Mouse (Mus musculus) liver, embryonic 16.5 days (tissue): ENCODE results near the gene Rftn1. TPM values are rescaled to one million over a fixed set of nuclear protein-coding genes. Genes with fewer than 3 reads are reported as not detected.

Experiments
- ATAC-seq: fragments of 200-750 bp; cut with Nextera tagmentation; 2 replicates; pipeline ENCODE4 v1.8.0; 2017; ENCODE audit warnings: low read depth, mild to moderate bottlenecking, moderate number of reproducible peaks, moderate library complexity
- H3K27ac ChIP-seq: fragments of 300-500 bp; sonication (generic); 2 replicates; pipeline ENCODE4 v1.5.1; 2014; ENCODE audit warnings: mild to moderate bottlenecking, low read length
- H3K27me3 ChIP-seq: fragments of 300-500 bp; sonication (generic); 2 replicates; pipeline ENCODE4 v1.6.1; 2014; ENCODE audit warnings: low read depth, low read length, mixed read lengths; ENCODE audit not compliant: control insufficient read depth, insufficient read depth
- H3K36me3 ChIP-seq: fragments of 300-500 bp; sonication (generic); 2 replicates; pipeline ENCODE4 v1.6.1; 2014; ENCODE audit warnings: mild to moderate bottlenecking; ENCODE audit not compliant: control insufficient read depth, insufficient read depth
- H3K4me1 ChIP-seq: fragments of 300-500 bp; sonication (generic); 2 replicates; pipeline ENCODE4 v1.6.1; 2014; ENCODE audit warnings: low read depth, low read length, mixed read lengths; ENCODE audit not compliant: control insufficient read depth
- H3K4me2 ChIP-seq: fragments of 300-500 bp; sonication (generic); 2 replicates; pipeline ENCODE4 v1.6.1; 2014; ENCODE audit warnings: low read depth, low read length, mixed read lengths
- H3K4me3 ChIP-seq: fragments of 300-500 bp; sonication (generic); 2 replicates; pipeline ENCODE4 v1.5.1; 2014; ENCODE audit warnings: low read depth, mild to moderate bottlenecking, low read length
- H3K9ac ChIP-seq: fragments of 300-500 bp; sonication (generic); 2 replicates; pipeline ENCODE4 v1.6.1; 2014; ENCODE audit warnings: low read depth, low read length
- H3K9me3 ChIP-seq: fragments of 300-500 bp; sonication (generic); replicated peaks from 2 replicates; pipeline ENCODE4 v1.6.1; 2016; ENCODE audit warnings: low read length; ENCODE audit not compliant: control insufficient read depth
- WGBS: fragments of 180-500 bp; shearing (Covaris S2); extraction: QIAGEN DNeasy Blood & Tissue Kit; methylation state at CpG from one replicate; pipeline ENCODE4 v1.1.7; 2014; ENCODE audit not compliant: insufficient replicate concordance; 5-methylcytosine and 5-hydroxymethylcytosine counted together
- polyA plus RNA-seq: library from polyadenylated mRNA; unstranded; fragments of >200 nt; fragmentation: Nextera tagmentation; extraction: Ambion mirVana; gene quantifications from 2 replicates; pipeline ENCODE4 v1.2.1, GENCODE M21; 2015

Rftn1 gene
- polyA plus RNA-seq, 1 experiment from 2014 or later, result 4.0 TPM

DNA sequence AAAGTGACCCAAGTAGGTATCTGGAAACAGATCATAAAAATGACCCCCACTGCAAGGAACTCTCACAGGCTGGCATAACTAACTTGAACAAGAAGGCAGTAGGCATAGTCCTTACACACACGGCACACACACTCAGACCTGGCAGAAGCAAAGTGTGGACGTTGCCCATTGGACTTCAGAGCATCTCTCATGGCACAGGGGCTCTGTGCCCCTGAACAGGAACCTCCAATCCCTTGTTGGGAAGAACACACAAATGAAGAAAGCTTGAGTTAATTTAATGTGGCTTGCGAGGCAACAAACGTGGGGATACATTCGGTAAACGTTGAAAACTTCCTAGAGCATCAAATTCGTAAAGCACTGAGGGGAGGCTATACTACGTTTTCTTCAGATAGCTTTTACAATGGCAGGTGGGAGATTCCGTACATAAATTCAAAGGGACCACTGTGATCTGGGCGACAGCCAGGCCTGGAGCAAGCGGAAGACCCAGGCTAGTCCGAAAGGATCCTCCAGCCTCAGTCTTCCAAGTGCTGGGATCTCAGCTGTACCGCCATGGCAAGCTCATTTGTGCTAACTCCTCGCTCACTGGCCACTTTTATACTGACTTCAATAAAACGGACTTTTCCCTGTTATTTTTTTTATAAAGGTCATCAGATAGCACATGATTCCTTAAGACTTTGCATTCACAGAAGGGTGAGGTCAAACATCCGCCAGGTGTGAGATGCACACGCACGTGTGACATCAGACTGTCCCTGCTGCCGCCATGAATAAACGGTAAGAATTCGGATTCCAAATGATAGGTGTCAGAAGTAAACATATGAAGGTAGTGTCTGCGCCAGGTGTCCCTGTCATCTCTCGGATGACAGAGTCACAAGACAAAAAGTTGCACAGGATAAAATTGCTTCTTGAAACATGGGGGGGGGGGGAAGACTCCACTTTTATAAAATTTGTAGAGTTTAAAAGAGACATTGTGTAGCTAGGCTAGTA, 117.2 kb downstream of the Rftn1 start:
- H3K9ac ChIP-seq, result no peak overlapping the region
- H3K9me3 ChIP-seq, result no peaks in the 10 kb centered on the region
- no peak overlapping the region for H3K27ac ChIP-seq
- H3K4me1 ChIP-seq, result peaks cover 33% of the 10 kb centered on the region
- no peaks in the 10 kb centered on the region for H3K36me3 ChIP-seq
- H3K27me3 ChIP-seq, result no peaks in the 10 kb centered on the region
- ATAC-seq, result no peak
- no peak overlapping the region for H3K4me3 ChIP-seq
- 88% methylated on average over 23 of the region's 23 CpGs for WGBS
- no peak overlapping the region for H3K4me2 ChIP-seq

GRCm38 (mm10) chr17:50071602-50071988, 118.9 kb downstream of the Rftn1 start:
- no peaks in the 10 kb centered on the region for H3K36me3 ChIP-seq
- no peaks in the 10 kb centered on the region for H3K9me3 ChIP-seq
- ATAC-seq, result peak; percentile 63
- H3K4me3 ChIP-seq, result no peak overlapping the region
- WGBS, result 29% methylated on average over 6 of the region's 6 CpGs
- H3K27me3 ChIP-seq, result no peaks in the 10 kb centered on the region
- H3K9ac ChIP-seq, result no peak overlapping the region
- peak overlapping the region; percentile 89 for H3K27ac ChIP-seq
- H3K4me1 ChIP-seq, result peaks cover 35% of the 10 kb centered on the region
- peak overlapping the region; percentile 24 for H3K4me2 ChIP-seq

DNA sequence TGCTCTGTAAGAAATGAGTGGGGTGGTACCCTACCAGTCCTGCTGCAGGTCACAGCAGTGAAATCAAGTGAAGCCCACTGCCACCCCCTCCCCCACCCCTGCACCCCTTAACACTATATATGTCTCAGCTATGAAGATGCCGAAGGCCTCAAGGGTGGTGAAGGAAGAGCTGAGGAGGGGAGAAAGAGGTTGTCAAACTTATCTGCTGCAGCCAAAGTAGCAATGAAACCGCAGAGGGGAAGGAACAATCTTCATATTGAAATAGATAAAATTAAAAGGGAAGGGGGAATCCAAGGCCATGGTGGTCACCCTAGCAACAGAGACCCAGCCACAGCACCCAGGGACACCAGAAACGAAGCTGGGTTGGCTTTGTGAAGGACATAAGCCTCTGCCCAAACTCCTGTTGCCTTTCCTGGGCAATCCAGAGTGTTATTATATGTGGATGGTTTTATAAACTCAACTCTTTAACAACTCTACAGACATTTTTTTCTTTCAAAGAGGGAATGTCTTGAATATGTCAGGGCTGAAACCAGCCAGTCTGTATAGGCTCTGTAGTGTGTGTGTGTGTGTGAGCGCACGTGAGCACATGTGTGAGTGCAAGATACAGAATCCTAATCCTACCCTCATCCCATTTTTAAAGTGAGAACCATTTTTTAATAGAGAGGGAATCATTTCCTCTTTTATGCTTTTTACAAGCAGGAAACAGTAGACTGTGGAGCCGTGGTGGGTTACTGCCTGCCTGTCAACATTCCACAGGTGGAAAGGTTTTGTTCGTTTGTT, 119.5 kb downstream of the Rftn1 start:
- peak overlapping the region; percentile 14 for H3K9ac ChIP-seq
- no peaks in the 10 kb centered on the region for H3K27me3 ChIP-seq
- H3K4me3 ChIP-seq, result no peak overlapping the region
- WGBS, result 21% methylated on average over 7 of the region's 7 CpGs
- peak overlapping the region; percentile 89 for H3K27ac ChIP-seq
- peak; percentile 52 for ATAC-seq
- H3K9me3 ChIP-seq, result no peaks in the 10 kb centered on the region
- H3K4me2 ChIP-seq, result peak overlapping the region; percentile 24
- H3K4me1 ChIP-seq, result peaks cover 35% of the 10 kb centered on the region
- no peaks in the 10 kb centered on the region for H3K36me3 ChIP-seq

DNA sequence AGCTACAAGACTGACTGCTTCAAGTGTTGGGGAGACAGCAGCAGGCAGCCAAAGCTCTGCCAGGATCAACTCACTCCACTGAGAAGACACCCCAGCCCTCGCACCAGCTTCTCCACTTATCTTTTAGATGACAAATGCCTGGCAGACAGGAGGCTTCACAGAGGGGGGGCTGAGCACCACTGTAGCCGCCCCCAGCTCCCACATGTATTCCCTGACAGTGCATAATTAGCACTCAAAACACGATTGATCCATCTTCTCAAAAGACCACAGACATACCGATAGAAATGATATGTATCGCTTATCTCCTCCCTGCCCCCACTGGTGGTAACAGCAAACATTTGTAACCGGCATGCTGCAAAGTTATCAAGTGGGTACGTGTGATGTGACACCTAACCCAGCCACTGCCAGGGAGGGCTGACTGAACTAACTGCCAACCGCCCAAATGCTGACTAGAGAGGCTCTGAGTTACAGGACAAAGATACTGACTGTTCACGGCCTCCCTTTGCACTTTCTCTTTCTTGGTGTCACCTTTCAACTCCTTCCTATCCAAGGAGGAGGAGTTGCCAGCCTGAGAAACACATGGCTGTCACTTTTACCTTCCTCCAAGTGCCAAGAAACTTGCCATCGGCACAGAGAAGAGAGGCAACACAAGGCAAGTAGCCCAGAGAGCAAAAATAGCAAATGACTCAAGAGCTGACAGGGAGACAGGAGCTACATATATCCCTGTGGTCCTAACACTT, 120.4 kb downstream of the Rftn1 start:
- Histone ChIP-seq H3K4me2 (peak overlapping the region; percentile 49), H3K4me3 (peak overlapping the region; percentile 4)
- peak; percentile 71 for ATAC-seq

DNA sequence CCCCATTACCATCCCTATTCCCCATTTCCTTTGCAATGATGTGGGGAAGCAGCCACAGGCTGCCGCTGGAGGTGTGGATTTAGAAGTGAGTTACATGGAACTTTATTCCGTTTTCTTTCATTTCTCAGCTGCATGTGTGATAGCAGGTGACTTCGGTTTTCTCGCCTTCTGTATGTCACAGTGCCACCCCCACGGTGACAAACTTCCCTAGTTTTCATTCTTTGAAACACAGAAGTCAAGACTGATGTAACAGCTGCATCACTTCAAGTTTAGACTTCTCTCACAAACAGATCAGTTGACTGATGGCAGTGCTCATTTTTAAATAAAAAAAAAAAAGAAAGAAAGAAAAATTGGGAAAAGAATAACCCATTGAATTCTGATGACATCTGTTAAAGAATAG, 121.3 kb downstream of the Rftn1 start:
- WGBS, result 62% methylated on average over 5 of the region's 5 CpGs
- ATAC-seq, result no peak
- Histone ChIP-seq H3K4me1 (peaks cover 35% of the 10 kb centered on the region), H3K27me3 (no peaks in the 10 kb centered on the region), H3K27ac (peak overlapping the region; percentile 89; the same call in 1 of the 2 replicates), H3K9ac (no peak overlapping the region), H3K4me3 (no peak overlapping the region), H3K36me3 (no peaks in the 10 kb centered on the region), H3K4me2 (peak overlapping the region; percentile 49; the same call in 1 of the 2 replicates), H3K9me3 (no peaks in the 10 kb centered on the region)

More for the DNA sequence above, 120.4 kb downstream of the Rftn1 start:
- Histone ChIP-seq H3K27ac (peak overlapping the region; percentile 89), H3K9ac (peak overlapping the region; percentile 46), H3K36me3 (no peaks in the 10 kb centered on the region), H3K9me3 (no peaks in the 10 kb centered on the region), H3K27me3 (no peaks in the 10 kb centered on the region), H3K4me1 (peaks cover 35% of the 10 kb centered on the region)
- WGBS, result 14% methylated on average over 10 of the region's 10 CpGs

GRCm38 (mm10) chr17:50068681-50069138, 121.8 kb downstream of the Rftn1 start:
- H3K9me3 ChIP-seq, result no peaks in the 10 kb centered on the region
- no peak overlapping the region for H3K4me2 ChIP-seq
- H3K27ac ChIP-seq, result peak overlapping the region; percentile 15; the same call in 1 of the 2 replicates
- H3K4me3 ChIP-seq, result no peak overlapping the region
- 58% methylated on average over 10 of the region's 10 CpGs for WGBS
- no peaks in the 10 kb centered on the region for H3K27me3 ChIP-seq
- no peaks in the 10 kb centered on the region for H3K36me3 ChIP-seq
- ATAC-seq, result no peak
- H3K9ac ChIP-seq, result no peak overlapping the region
- H3K4me1 ChIP-seq, result peaks cover 35% of the 10 kb centered on the region

DNA sequence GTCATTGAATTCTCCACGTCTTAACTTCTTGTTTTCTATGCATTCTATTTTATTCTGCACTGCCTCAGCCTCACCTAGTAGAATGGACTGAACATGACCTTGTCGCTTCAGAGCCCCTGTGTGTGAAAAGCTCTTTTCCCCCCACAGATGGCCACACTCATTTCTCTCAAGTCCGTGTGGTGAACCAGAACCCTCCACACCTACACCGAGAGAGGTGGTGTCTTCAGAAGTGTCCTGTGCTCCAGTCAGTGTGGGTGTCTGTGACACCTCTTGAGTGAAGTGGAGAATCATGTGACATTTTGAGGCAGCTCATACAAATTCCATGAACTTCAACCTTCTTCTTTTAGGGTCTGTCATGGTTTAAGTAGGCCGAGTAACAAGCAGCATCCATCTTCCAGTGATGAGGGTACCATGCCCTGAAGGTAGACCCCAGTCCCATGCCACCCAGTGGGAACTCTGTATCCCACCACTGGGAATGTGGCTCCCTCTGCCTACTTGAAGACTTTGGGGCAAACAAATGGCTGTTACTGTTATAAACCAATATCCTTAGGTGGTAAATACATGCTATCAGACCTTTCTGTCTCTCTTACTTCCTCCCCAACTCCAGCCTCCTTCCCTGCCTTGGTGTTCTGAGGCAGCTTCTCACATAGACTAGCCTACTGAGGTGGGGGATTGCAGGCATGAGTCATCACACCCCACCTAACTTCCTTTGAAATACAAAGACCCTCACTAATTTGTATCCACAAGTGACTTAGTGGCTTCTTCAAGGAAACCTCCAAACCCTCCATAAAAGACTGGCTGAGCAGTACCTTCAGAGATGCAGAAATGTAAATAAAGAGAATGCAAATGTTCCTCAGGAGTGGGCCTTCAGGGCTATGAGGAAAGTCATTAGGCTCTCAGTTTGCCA, 122.4 kb downstream of the Rftn1 start:
- no peaks in the 10 kb centered on the region for H3K36me3 ChIP-seq
- 77% methylated on average over 5 of the region's 5 CpGs for WGBS
- H3K27ac ChIP-seq, result 0 out of 2 replicates have a peak overlapping the region, but pooled peaks have one; percentile 15
- H3K9ac ChIP-seq, result no peak overlapping the region
- H3K4me2 ChIP-seq, result no peak overlapping the region
- no peak for ATAC-seq
- no peaks in the 10 kb centered on the region for H3K9me3 ChIP-seq
- H3K4me3 ChIP-seq, result no peak overlapping the region
- H3K4me1 ChIP-seq, result peaks cover 35% of the 10 kb centered on the region
- no peaks in the 10 kb centered on the region for H3K27me3 ChIP-seq
